Mouse (Mus musculus): ENCODE measurements around the gene Slc43a1. TPM values are rescaled to one million over a fixed set of nuclear protein-coding genes. Genes with fewer than 3 reads are reported as not detected.

The Slc43a1 gene
- total and polyA plus RNA-seq, 2 experiments: 10.0 to 12.1 TPM

- H3K9ac ChIP-seq (ENCODE audit: low read depth, low read length): no peak overlapping the region
- no peaks in the 10 kb centered on the region for H3K27me3 ChIP-seq (ENCODE audit: control insufficient read depth, insufficient read depth, low read length)
- peaks cover 3% of the 10 kb centered on the region for H3K4me1 ChIP-seq (ENCODE audit: control insufficient read depth, insufficient read depth, low read length)
- no peaks in the 10 kb centered on the region for H3K79me2 ChIP-seq (ENCODE audit: control insufficient read depth, insufficient read depth, low read length)
- peaks cover 18% of the 10 kb centered on the region for H3K36me3 ChIP-seq (ENCODE audit: control insufficient read depth, insufficient read depth, low read length)
- DNase-seq (ENCODE audit: extremely low read depth, low read depth, low spot score): no peak
- no peak for TF ChIP-seq POLR2A (IDR thresholded peaks at IDR 0.05; ENCODE audit: extremely low read depth, insufficient read depth, low read length)
- no peak for TF ChIP-seq CTCF (IDR thresholded peaks at IDR 0.05; ENCODE audit: low read depth, low read length)
- no peak overlapping the region for H3K4me3 ChIP-seq (ENCODE audit: insufficient read depth, low read depth, low read length)
- no peak overlapping the region for H3K27ac ChIP-seq (replicated peaks; ENCODE audit: insufficient read depth, low read depth, low read length)
These were observed 29.3 kb upstream of the Slc43a1 start for GRCm38 (mm10) chr2:84809330-84809729.

DNA sequence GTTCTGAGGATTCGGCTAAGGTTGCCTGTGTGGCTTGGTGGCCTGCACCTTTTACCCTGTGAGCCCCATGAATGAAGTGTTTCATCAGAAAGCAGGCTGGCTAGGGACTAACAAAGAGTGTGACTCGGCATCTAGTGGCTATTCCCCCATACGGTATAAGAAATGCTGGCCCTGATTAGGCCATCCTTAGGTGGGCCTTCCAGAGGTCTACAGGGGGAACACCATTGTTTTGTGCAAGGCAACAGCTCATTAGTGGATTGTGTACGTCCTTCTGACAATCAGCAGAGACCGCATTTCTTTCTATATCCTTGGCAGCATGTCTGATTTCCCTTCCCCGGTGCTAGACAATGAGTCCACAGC lies 28.1 kb upstream of the Slc43a1 start:
- no peak overlapping the region for H3K4me3 ChIP-seq (ENCODE audit: insufficient read depth, low read depth, low read length)
- H3K9ac ChIP-seq (ENCODE audit: low read depth, low read length): no peak overlapping the region; the same call in 1 of the 2 replicates
- 62% methylated on average over 6 of the region's 6 CpGs for WGBS
- H3K79me2 ChIP-seq (ENCODE audit: control insufficient read depth, insufficient read depth, low read length): no peaks in the 10 kb centered on the region
- H3K36me3 ChIP-seq (ENCODE audit: control insufficient read depth, insufficient read depth, low read length): peaks cover 13% of the 10 kb centered on the region
- H3K27ac ChIP-seq (replicated peaks; ENCODE audit: insufficient read depth, low read depth, low read length): no peak overlapping the region; the same call in 1 of the 2 replicates
- peaks cover 3% of the 10 kb centered on the region for H3K4me1 ChIP-seq (ENCODE audit: control insufficient read depth, insufficient read depth, low read length)
- no peak for DNase-seq (ENCODE audit: extremely low read depth, low read depth, low spot score)
- H3K27me3 ChIP-seq (ENCODE audit: control insufficient read depth, insufficient read depth, low read length): no peaks in the 10 kb centered on the region
- TF ChIP-seq CTCF (IDR thresholded peaks at IDR 0.05; ENCODE audit: low read depth, low read length) (no peak), POLR2A (IDR thresholded peaks at IDR 0.05; ENCODE audit: extremely low read depth, insufficient read depth, low read length) (no peak)

- Histone ChIP-seq H3K4me1 (ENCODE audit: control insufficient read depth, insufficient read depth, low read length) (peaks cover 3% of the 10 kb centered on the region), H3K27ac (replicated peaks; ENCODE audit: insufficient read depth, low read depth, low read length) (peak overlapping the region; percentile 27), H3K9ac (ENCODE audit: low read depth, low read length) (peak overlapping the region; percentile 55), H3K36me3 (ENCODE audit: control insufficient read depth, insufficient read depth, low read length) (peaks cover 9% of the 10 kb centered on the region; the same call in 1 of the 2 replicates), H3K27me3 (ENCODE audit: control insufficient read depth, insufficient read depth, low read length) (no peaks in the 10 kb centered on the region), H3K4me3 (ENCODE audit: insufficient read depth, low read depth, low read length) (peak overlapping the region; percentile 37), H3K79me2 (ENCODE audit: control insufficient read depth, insufficient read depth, low read length) (no peaks in the 10 kb centered on the region)
- TF ChIP-seq CTCF (IDR thresholded peaks at IDR 0.05; ENCODE audit: low read depth, low read length) (peak; percentile 91), POLR2A (IDR thresholded peaks at IDR 0.05; ENCODE audit: extremely low read depth, insufficient read depth, low read length) (no peak)
- WGBS: 19% methylated on average over 26 of the region's 26 CpGs
- peak; percentile 81 for DNase-seq (ENCODE audit: extremely low read depth, low read depth, low spot score)
These were observed 27.6 kb upstream of the Slc43a1 start for GRCm38 (mm10) chr2:84810886-84811577.

GRCm38 (mm10) chr2:84811880-84812279 lies 26.8 kb upstream of the Slc43a1 start:
- Histone ChIP-seq H3K9ac (ENCODE audit: low read depth, low read length) (no peak overlapping the region), H3K27ac (replicated peaks; ENCODE audit: insufficient read depth, low read depth, low read length) (no peak overlapping the region), H3K4me1 (ENCODE audit: control insufficient read depth, insufficient read depth, low read length) (peaks cover 3% of the 10 kb centered on the region), H3K4me3 (ENCODE audit: insufficient read depth, low read depth, low read length) (no peak overlapping the region), H3K36me3 (ENCODE audit: control insufficient read depth, insufficient read depth, low read length) (peaks cover 5% of the 10 kb centered on the region; the same call in 1 of the 2 replicates), H3K27me3 (ENCODE audit: control insufficient read depth, insufficient read depth, low read length) (no peaks in the 10 kb centered on the region), H3K79me2 (ENCODE audit: control insufficient read depth, insufficient read depth, low read length) (no peaks in the 10 kb centered on the region)
- WGBS: 59% methylated on average over 7 of the region's 7 CpGs
- TF ChIP-seq CTCF (IDR thresholded peaks at IDR 0.05; ENCODE audit: low read depth, low read length): no peak
- DNase-seq (ENCODE audit: extremely low read depth, low read depth, low spot score): no peak

GRCm38 (mm10) chr2:84812676-84813075 lies 26.0 kb upstream of the Slc43a1 start:
- Histone ChIP-seq H3K4me3 (ENCODE audit: insufficient read depth, low read depth, low read length) (no peak overlapping the region), H3K4me1 (ENCODE audit: control insufficient read depth, insufficient read depth, low read length) (peaks cover 3% of the 10 kb centered on the region), H3K27me3 (ENCODE audit: control insufficient read depth, insufficient read depth, low read length) (no peaks in the 10 kb centered on the region), H3K36me3 (ENCODE audit: control insufficient read depth, insufficient read depth, low read length) (peaks cover 5% of the 10 kb centered on the region; the same call in 1 of the 2 replicates), H3K79me2 (ENCODE audit: control insufficient read depth, insufficient read depth, low read length) (no peaks in the 10 kb centered on the region), H3K9ac (ENCODE audit: low read depth, low read length) (no peak overlapping the region), H3K27ac (replicated peaks; ENCODE audit: insufficient read depth, low read depth, low read length) (no peak overlapping the region)
- TF ChIP-seq CTCF (IDR thresholded peaks at IDR 0.05; ENCODE audit: low read depth, low read length): no peak
- no peak for TF ChIP-seq POLR2A (IDR thresholded peaks at IDR 0.05; ENCODE audit: extremely low read depth, insufficient read depth, low read length)
- DNase-seq (ENCODE audit: extremely low read depth, low read depth, low spot score): no peak
- 93% methylated on average over 6 of the region's 6 CpGs for WGBS

DNA sequence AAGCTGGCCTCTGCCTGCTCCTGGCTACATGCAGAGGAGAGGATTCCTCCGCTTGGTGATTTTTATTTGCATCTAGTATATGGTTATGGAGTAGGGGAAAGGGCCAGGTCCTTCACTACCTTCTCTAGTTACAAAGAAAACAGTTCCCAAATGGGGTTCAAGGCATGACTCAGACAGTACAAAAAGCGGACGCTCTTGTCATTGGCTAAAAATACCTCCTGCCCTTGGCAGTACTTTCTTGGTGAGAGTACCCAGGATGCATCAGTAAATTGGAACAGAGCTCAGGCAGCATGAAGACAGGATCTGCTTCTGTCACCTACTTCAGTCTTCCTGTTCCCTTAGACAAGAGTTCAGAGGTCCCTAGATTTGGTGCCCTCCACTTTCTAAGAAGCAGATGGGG lies 18.8 kb upstream of the Slc43a1 start:
- no peak for DNase-seq (ENCODE audit: extremely low read depth, low read depth, low spot score)
- H3K36me3 ChIP-seq (ENCODE audit: control insufficient read depth, insufficient read depth, low read length): no peaks in the 10 kb centered on the region
- H3K27me3 ChIP-seq (ENCODE audit: control insufficient read depth, insufficient read depth, low read length): no peaks in the 10 kb centered on the region
- 69% methylated on average over 3 of the region's 3 CpGs for WGBS
- H3K4me3 ChIP-seq (ENCODE audit: insufficient read depth, low read depth, low read length): no peak overlapping the region
- no peak overlapping the region for H3K9ac ChIP-seq (ENCODE audit: low read depth, low read length)
- no peaks in the 10 kb centered on the region for H3K79me2 ChIP-seq (ENCODE audit: control insufficient read depth, insufficient read depth, low read length)
- TF ChIP-seq POLR2A (IDR thresholded peaks at IDR 0.05; ENCODE audit: extremely low read depth, insufficient read depth, low read length) (no peak), CTCF (IDR thresholded peaks at IDR 0.05; ENCODE audit: low read depth, low read length) (no peak)
- H3K4me1 ChIP-seq (ENCODE audit: control insufficient read depth, insufficient read depth, low read length): no peaks in the 10 kb centered on the region
- no peak overlapping the region for H3K27ac ChIP-seq (replicated peaks; ENCODE audit: insufficient read depth, low read depth, low read length)
